Mouse (Mus musculus): ENCODE data around the gene Nthl1.

Nthl1 gene

GRCm38 (mm10) chr17:24628646-24629045, 3.8 kb upstream of the Nthl1 start:
- DNase-seq (ENCODE audit: low read depth, low spot score), result peak; percentile 68

- no peak for DNase-seq (ENCODE audit: low read depth, low spot score)
Observed at GRCm38 (mm10) chr17:24630072-24630471, 2.4 kb upstream of the Nthl1 start.

DNA sequence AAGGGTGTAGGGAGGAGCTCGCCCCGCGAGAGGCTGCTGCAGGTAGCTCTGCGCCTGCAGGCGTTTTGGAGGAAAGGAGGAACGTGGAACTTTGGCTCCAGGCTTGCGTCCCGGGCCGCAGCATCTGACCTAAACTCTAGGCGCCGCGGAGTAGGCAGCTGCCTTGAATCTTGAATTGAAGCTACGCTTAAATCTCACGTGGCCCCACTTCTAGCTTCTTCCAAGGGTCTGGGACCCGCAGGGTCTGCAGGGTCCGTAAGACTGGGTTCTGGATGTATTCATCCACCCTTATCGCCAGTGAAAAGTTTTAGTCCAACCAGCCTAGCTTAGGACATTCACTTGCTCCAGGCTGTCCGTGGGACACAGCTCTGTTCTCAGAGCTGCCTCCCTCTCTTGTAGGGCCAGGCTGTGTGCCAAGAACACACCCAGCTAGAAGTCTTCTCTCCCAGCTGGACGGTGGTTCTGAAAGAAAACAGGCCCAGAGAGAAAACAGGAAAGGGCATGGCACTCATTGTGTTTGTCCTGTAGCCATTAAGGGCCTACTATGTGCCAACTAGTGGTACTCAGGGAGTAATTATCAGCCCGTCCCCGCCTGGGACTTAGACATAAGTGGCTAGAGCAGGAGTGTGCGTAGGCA, 451 bp downstream of the Nthl1 start:
- DNase-seq (ENCODE audit: low read depth, low spot score), result no peak

- no peak for DNase-seq (ENCODE audit: low read depth, low spot score)
Observed at GRCm38 (mm10) chr17:24633831-24634230, 1.4 kb downstream of the Nthl1 start.

GRCm38 (mm10) chr17:24635024-24635423, 2.5 kb downstream of the Nthl1 start:
- no peak for DNase-seq (ENCODE audit: low read depth, low spot score)

DNA sequence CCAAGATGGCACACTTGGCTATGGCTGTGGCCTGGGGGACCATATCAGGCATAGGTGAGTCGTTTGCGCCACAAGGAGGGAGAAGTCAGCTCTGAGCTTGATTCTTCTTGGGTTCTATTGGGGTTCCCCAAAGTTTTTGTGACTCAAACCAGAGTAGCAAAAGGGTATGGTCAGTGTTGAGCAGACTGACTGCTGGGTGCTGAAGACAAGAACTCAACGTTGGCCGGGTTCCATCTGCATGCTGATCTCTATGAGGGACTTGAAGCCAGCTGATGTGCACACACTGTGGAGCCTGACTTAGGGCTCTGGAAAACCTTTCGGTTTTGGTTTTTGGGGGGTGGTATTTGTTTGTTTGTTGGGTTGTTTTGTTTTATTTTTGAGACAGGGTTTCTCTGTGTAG, 3.2 kb downstream of the Nthl1 start:
- no peak for DNase-seq (ENCODE audit: low read depth, low spot score)

- peak; percentile 64 for DNase-seq (ENCODE audit: low read depth, low spot score)
Observed at GRCm38 (mm10) chr17:24636781-24637481, 4.5 kb downstream of the Nthl1 start.

GRCm38 (mm10) chr17:24638214-24638613, 5.7 kb downstream of the Nthl1 start:
- DNase-seq (ENCODE audit: low read depth, low spot score), result no peak

DNA sequence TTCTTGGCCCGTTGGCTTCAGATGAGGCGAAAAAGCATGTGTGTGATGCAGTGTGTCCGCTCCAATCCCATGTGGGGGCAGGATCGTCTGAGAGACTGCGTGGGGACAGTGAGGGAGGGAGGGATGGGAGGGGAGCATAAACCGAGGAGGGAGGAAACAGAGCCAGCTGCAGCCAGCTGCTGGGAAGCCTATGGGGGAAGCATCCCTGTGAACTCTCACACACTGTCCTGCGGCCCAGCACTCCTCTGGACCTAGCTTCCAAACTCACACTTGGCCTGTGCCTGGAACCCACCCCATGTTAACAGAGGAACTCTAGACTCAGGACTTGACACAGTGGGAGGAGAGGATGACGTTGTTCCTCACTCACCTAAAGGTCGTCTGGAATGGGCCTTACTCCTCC, 6.4 kb downstream of the Nthl1 start:
- DNase-seq (ENCODE audit: low read depth, low spot score), result no peak

- no peak for DNase-seq (ENCODE audit: low read depth, low spot score)
Observed at GRCm38 (mm10) chr17:24639571-24639988, 7.1 kb downstream of the Nthl1 start.

DNA sequence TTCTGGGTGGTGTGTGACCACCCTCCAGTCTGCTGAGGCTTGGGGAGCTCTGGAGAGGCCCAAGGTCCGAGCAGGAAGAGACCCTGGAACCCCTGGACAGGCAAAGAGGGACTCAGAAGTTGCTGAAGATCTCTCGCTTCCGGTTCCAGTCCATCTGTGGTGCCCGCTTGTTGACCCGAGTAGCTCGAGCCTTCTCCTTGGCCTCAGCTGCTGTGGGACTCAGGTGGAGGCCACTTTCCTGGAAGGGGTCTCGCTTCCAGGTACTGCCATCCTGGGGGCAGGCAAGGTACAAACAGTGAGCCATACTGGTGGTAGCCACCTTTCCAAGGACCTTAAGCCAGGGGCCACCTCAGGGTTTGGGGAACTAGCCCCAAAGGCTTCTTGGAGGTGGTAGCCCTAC, 7.6 kb downstream of the Nthl1 start:
- DNase-seq (ENCODE audit: low read depth, low spot score), result no peak

GRCm38 (mm10) chr17:24640581-24640980, 8.1 kb downstream of the Nthl1 start:
- no peak for DNase-seq (ENCODE audit: low read depth, low spot score)

DNA sequence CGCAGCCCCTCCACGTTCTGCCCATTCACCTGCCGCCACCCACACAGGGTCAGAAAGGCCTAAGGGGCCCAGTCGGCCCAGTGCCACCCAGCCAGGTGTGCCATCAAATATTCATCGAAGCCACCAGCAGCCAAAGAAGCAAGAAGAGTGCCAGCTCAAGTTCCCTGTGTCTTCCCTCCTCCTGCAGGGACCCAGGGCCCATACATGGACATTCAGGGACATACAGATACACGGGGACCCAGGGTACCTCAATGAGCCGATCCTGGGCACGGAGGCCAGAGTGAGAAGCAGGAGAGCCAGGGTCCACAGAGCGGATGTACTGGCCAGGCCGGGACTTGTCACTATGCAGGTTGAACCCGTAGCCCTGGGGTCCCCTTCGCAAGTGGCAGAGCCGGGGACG, 9.5 kb downstream of the Nthl1 start:
- no peak for DNase-seq (ENCODE audit: low read depth, low spot score)

DNA sequence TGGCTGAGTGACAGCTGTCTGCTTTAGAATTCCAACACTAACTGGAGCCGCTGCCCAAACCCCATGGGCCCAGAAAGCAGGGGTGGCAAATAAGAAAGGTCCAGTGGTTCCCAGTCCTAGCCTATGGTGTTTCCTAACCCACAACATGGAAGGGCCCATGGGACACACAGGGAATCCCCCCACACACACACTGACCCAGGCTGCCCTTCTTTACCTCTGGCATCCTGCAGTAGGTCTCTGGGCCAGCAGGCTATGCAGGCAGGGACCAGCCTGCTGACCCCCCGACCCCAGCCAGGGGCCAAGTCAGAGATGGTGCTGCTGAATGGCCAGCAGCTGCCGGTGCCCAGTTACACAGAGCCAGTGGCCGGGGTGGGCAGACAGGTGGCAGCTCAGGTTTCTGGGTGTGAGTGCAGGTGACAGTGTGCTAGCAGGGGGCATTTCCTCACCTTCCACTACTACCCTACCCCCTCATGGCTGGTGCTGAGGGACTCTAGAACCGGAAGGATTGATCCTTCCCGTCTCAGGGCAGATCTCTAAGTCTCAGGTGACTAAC, 10.4 kb downstream of the Nthl1 start:
- no peak for DNase-seq (ENCODE audit: low read depth, low spot score)

DNA sequence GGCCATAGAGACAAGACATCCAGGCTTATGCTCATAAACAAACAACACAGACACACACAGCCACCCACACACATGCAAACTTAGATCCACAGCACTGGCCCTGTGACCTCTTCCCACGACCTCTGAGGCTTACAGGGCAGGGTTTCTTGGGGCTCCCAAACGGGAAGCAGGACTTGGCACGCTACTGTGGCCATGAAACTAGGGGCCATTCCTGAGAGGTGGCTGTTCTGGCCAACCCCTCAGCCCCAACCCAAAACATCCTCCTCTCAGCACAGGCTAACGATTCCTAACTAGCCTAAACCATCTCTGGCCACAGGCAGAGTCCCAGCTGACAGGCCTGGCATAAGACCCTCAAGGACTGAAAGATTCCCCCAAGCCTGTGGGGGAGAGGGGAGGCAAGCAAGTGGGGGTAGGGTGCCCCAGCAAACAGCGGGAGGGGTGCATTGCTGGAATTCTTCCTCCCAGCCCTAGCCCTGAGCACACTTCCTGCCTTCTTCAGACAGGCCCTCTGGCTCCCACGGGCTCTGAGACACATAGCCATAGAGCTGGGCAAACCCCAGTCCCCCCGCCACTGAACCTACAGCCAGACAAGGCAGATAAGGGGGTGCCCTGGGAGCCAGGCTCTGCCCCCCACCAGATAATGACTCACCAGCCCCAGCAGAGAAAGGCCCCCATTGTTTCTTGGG, 11.7 kb downstream of the Nthl1 start:
- no peak for DNase-seq (ENCODE audit: low read depth, low spot score)

GRCm38 (mm10) chr17:24644875-24645721, 12.6 kb downstream of the Nthl1 start:
- no peak for DNase-seq (ENCODE audit: low read depth, low spot score)

- DNase-seq (ENCODE audit: low read depth, low spot score), result no peak
Observed at GRCm38 (mm10) chr17:24645916-24646315, 13.4 kb downstream of the Nthl1 start.

GRCm38 (mm10) chr17:24646381-24646780, 13.9 kb downstream of the Nthl1 start:
- peak; percentile 48 for DNase-seq (ENCODE audit: low read depth, low spot score)

DNA sequence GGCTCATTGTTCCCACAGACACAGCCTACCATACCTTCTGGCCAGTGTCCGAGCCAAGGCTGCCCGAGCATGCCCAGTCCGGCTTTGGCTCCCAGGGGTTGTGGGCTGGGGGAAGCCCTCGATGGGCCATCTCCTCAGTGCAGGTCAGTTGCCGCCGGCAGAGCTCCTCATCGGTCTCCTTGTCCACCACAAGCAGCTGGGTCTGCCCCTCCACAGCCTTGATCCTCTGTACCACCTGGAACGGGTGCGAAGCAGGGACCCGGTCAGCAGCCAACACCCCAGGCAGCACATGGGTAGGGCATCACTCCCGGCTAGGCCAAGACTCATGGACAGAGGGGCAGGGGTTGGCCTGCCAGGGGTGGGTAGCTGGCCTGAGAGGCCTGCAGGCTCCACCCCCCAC, 15.0 kb downstream of the Nthl1 start:
- no peak for DNase-seq (ENCODE audit: low read depth, low spot score)

GRCm38 (mm10) chr17:24648731-24649377, 16.4 kb downstream of the Nthl1 start:
- DNase-seq (ENCODE audit: low read depth, low spot score), result no peak

DNA sequence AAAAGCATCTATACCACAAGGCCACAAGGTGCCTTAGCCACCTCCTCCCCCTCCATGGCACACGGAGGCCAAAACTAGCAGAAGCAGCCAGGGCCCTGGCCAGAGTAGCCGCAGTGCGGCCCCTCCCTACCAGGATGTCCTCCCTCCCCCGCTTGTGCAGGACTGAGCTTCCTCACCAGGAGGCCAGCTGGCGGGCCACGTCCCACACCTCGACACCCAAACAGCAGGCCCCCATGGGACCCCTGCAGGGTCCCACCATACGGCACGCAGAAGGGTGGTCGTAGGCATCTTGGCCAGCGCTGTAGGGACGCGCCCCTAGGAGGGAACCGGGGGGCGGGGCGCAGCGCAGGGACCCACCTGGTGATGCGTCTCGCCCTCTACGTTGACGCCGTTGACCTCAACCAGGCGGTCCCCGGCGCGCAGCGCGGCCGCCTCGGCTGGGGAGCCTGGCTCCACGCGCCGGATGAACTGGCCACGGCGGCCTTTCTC, 17.1 kb downstream of the Nthl1 start:
- DNase-seq (ENCODE audit: low read depth, low spot score), result no peak
